Mouse (Mus musculus): ENCODE data around the gene Zbed3.
A peak's percentile ranks its signal among the peaks of the same experiment; 100 is the strongest.

DNA sequence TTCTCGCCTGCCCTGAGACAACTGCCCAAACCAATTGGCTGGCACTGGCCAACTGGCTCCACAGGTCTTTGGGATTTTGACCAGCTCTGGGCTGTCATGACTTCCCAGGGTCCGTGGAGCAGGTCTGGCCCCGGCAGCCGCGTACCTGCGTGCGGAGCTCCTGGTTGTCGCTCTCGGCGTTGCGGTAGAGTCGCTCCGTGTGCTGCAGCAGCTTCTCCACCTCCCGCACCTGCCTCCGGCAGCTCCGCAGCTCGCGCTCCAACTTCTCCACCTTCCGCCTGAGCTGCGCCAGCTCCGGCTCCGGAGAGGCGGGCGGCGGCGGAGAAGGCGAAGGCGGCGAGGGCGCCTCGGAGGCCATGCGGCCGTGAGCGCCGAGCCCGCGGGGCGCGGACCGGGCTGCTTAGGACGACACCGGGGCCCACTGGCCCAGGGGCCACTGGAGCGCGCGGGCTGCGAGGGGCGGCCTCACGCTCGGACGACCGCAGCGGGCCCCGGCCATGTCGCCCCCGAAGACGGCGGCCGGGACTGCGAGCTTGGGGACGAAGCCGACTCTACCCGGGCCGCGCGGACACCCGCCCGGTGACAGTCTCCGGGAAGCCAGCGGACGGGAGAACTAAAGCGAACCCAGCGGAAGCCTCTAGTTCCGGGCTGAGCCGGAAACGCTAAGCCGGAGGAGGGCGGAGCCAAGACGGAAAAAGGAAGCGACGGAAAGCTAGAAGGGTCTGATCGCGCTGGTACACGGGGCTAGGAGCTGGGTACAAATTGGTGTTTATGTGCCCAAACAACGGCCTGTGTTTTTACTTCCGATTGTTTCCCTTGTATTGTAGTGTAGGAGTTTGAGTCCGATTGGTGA lies 51.5 kb downstream of the Zbed3 start, which contains the start of gene Aggf1:
- TF ChIP-seq POLR2A (IDR thresholded peaks at IDR 0.05; ENCODE audit: borderline replicate concordance, extremely low read depth, low read depth, low read length) (peak; percentile 82; the same call in 1 of the 2 replicates), CTCF (IDR thresholded peaks at IDR 0.05; ENCODE audit: insufficient read depth, low read length) (no peak)
